Mouse (Mus musculus) stomach, postnatal 0 days (tissue): Measurements from ENCODE around the gene Tcf23.
A peak's percentile ranks its signal among the peaks of the same experiment; 100 is the strongest.

Source experiments
- CTCF ChIP-seq: IDR thresholded peaks from 2 replicates; pipeline ENCODE4 v1.5.1; 2016; ENCODE audit warnings: antibody characterized with exemption, low read depth, mild to moderate bottlenecking, moderate library complexity
- EP300 ChIP-seq: optimal IDR thresholded peaks from 2 replicates; pipeline ENCODE3; 2016; ENCODE audit warnings: antibody characterized with exemption

DNA sequence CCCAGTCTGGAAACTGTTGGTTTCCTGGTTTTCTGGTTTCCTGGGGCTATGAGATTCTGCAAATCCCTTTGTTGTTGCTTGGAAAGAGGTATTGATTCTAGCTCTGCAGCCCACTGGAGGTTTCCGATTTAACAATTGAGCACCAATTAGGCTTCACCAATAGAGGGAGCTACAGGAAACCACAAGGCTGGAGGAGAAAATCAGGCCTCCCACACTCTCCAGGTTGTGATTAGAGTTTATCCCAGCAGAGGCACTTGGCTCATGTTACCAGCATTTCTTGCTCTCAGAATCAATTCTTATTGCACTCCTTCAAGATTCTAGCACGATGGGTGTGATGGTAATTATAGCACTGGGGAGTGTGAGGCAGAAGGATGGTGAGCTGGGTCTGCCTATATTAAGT lies 13.9 kb downstream of the Tcf23 start:
- TF ChIP-seq CTCF (peak; percentile 77), EP300 (no peak)
